Mouse (Mus musculus) midbrain, embryonic 16.5 days (tissue): ENCODE measurements around the gene Taar7d. TPM values are rescaled to one million over a fixed set of nuclear protein-coding genes. Genes with fewer than 3 reads are reported as not detected.
A peak's percentile ranks its signal among the peaks of the same experiment; 100 is the strongest.

Source experiments
- ATAC-seq: fragments of 200-750 bp; cut with Nextera tagmentation; 2 replicates; pipeline ENCODE4 v1.8.0; 2017; ENCODE audit warnings: moderate TSS enrichment
- H3K27ac ChIP-seq: fragments of 300-500 bp; sonication (generic); 2 replicates; pipeline ENCODE4 v1.5.1; 2014; ENCODE audit warnings: mild to moderate bottlenecking, low read length, mixed read lengths
- H3K27me3 ChIP-seq: fragments of 300-500 bp; sonication (generic); 2 replicates; pipeline ENCODE4 v1.6.1; 2014; ENCODE audit warnings: low read depth, low read length, mixed read lengths; ENCODE audit not compliant: control insufficient read depth, insufficient read depth
- H3K36me3 ChIP-seq: fragments of 300-500 bp; sonication (generic); 2 replicates; pipeline ENCODE4 v1.6.1; 2014; ENCODE audit warnings: mild to moderate bottlenecking, low read length, moderate library complexity, mixed read lengths; ENCODE audit not compliant: control insufficient read depth, insufficient read depth
- H3K4me1 ChIP-seq: fragments of 300-500 bp; sonication (generic); 2 replicates; pipeline ENCODE4 v1.6.1; 2014; ENCODE audit warnings: mild to moderate bottlenecking, low read length, mixed read lengths; ENCODE audit not compliant: control insufficient read depth, insufficient read depth
- H3K4me2 ChIP-seq: fragments of 300-500 bp; sonication (generic); 2 replicates; pipeline ENCODE4 v1.6.1; 2014; ENCODE audit warnings: mild to moderate bottlenecking, low read length, mixed read lengths
- H3K4me3 ChIP-seq: fragments of 300-500 bp; sonication (generic); 2 replicates; pipeline ENCODE4 v1.5.1; 2014; ENCODE audit warnings: low read depth, mild to moderate bottlenecking, low read length, moderate library complexity, mixed read lengths
- H3K9ac ChIP-seq: fragments of 300-500 bp; sonication (generic); 2 replicates; pipeline ENCODE4 v1.6.1; 2014; ENCODE audit warnings: low read depth, low read length, mixed read lengths
- H3K9me3 ChIP-seq: fragments of 300-500 bp; sonication (generic); replicated peaks from 2 replicates; pipeline ENCODE4 v1.6.1; 2014; ENCODE audit warnings: mild to moderate bottlenecking, low read length, mixed read lengths; ENCODE audit not compliant: control insufficient read depth, poor library complexity, severe bottlenecking
- whole genome bisulfite sequencing: fragments of 180-500 bp; shearing (Covaris S2); extraction: QIAGEN DNeasy Blood & Tissue Kit; methylation state at CpG from one replicate; pipeline ENCODE4 v1.1.7; 2014; 5-methylcytosine and 5-hydroxymethylcytosine counted together
- polyA plus RNA-seq: library from polyadenylated mRNA; unstranded; fragments of >200 nt; fragmentation: Nextera tagmentation; extraction: Ambion mirVana; gene quantifications from 2 replicates; pipeline ENCODE4 v1.2.1, GENCODE M21; 2015

The Taar7d gene
- polyA plus RNA-seq, result not detected in 2 replicates

DNA sequence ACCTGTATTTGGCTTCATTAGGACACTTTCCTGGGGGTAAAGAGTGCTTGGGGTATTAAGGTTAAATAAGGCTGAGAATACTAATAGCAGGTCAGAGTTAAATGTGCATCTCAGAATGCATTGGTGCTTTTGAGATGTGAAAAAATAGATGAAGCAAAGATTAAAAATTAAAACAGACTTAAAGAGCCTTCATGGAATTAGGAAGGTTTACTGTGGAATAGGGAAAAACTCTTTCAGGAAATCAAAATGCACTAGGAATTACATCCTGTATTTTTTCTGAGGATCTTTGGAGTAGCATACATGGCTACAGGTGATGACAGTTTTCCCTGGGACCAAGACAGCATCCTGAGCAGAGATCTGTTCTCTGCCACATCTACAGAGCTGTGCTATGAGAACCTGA lies at the start of gene Taar7d:
TSS of gene Taar7d (plus strand) at position 301 of the 400 bp plus-strand sequence.
- Histone ChIP-seq H3K4me3 (no peak within 1 kb of the TSS), H3K27ac (no peak within 1 kb of the TSS), H3K9ac (no peak within 1 kb of the TSS), H3K36me3 (no peaks in the 10 kb centered on the region), H3K9me3 (no peaks in the 10 kb centered on the region), H3K4me2 (no peak within 1 kb of the TSS), H3K4me1 (no peaks in the 10 kb centered on the region), H3K27me3 (no peaks in the 10 kb centered on the region)
- no peak for ATAC-seq

DNA sequence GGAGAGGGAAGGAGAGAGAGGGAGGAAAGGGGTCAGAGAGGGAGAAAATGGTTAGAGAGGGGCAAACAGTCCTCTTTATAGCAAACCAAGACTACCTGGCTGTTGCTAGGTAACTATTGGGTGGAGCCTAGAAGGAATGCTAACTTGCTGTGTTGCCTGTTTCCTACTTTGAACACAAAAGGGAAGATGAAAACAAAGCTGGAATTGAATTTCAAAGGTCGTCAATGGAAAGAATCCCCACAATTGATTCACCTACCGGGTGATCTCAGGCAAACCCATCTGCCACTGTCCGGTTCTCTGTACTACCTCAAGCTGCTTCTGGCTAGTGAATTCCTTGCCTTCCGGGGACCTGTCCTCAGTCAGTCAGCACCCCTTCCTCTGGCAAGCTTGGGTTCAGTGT lies 49.1 kb upstream of the Taar7d start:
- Histone ChIP-seq H3K36me3 (no peaks in the 10 kb centered on the region), H3K4me3 (no peak overlapping the region), H3K9me3 (no peaks in the 10 kb centered on the region), H3K27me3 (no peaks in the 10 kb centered on the region), H3K27ac (no peak overlapping the region), H3K9ac (no peak overlapping the region), H3K4me2 (no peak overlapping the region), H3K4me1 (0 out of 2 replicates have a peak, but pooled peaks cover 2% of the 10 kb centered on the region)
- 35% methylated on average over 4 of the region's 4 CpGs for WGBS
- no peak for ATAC-seq

DNA sequence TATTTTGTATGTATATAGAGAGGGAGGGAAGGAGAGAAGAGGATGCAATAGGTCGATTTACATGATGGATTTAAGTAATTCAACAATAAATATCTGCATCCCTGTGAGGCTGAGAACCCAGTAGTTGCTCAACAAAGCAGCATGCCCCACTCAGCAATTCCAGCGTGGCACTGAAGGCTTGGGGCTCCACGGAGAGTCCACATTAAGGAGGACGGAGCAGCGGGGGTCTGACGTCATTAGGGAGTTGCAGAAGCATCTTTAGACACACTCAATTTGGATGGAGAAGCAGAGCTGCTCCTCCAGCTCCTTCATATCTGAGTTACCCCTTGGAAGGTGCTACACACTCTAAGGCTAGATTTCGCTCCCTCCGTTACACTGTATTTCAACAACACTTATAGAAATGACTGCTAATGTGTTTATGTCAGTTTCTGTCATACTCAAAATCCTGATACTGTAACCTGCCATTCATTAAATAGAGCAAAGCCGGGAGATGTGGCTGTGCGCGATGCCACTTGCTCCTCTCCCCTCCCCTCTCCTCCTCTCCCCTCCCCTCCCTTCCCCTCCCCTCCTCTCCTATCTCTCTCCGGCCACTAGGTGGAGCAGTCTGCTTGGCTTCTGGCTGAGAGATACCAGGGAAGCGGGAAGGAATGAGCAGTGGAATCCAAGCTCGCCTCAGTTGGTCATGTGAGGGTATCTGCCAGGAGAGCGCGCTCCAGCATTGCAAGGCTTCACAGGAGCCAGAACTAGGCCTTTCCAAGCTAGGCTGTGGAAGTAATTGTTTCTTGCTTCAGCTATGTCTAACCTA lies 47.9 kb upstream of the Taar7d start:
- H3K4me2 ChIP-seq, result no peak overlapping the region
- H3K4me1 ChIP-seq, result 0 out of 2 replicates have a peak, but pooled peaks cover 2% of the 10 kb centered on the region
- H3K27me3 ChIP-seq, result no peaks in the 10 kb centered on the region
- no peaks in the 10 kb centered on the region for H3K9me3 ChIP-seq
- no peak overlapping the region for H3K9ac ChIP-seq
- no peaks in the 10 kb centered on the region for H3K36me3 ChIP-seq
- peak; percentile 82 for ATAC-seq
- no peak overlapping the region for H3K27ac ChIP-seq
- 45% methylated on average over 16 of the region's 16 CpGs for WGBS
- no peak overlapping the region for H3K4me3 ChIP-seq

DNA sequence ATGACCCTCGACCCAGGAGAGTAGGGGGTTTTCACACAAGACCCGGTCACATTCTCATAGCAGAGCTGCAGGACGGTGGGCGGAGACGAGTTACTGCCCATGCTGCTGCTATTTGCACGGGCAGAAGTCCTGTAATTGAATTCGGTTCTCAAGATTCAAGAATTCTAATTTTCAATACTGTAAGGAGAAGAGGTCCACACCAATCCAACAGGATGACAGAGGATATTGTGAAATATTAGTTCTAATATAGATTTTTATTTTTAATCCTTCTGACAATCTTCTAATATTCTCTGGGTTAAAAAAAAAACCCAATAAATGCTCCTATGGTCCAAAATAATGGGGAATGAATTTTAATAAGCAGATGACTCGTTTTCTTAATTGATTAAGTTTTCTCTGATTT lies 41.5 kb upstream of the Taar7d start, which contains the start of gene Taar6:
TSS of gene Taar6 (minus strand) at position 101 of the 400 bp plus-strand sequence.
- no peak within 1 kb of the TSS for H3K4me3 ChIP-seq
- H3K9me3 ChIP-seq, result no peaks in the 10 kb centered on the region; the same call in 1 of the 2 replicates
- H3K27me3 ChIP-seq, result no peaks in the 10 kb centered on the region
- H3K9ac ChIP-seq, result no peak within 1 kb of the TSS
- WGBS, result 78% methylated on average over 8 of the region's 8 CpGs
- no peak for ATAC-seq
- H3K4me1 ChIP-seq, result no peaks in the 10 kb centered on the region
- no peak within 1 kb of the TSS for H3K27ac ChIP-seq
- no peaks in the 10 kb centered on the region for H3K36me3 ChIP-seq
- H3K4me2 ChIP-seq, result no peak within 1 kb of the TSS

DNA sequence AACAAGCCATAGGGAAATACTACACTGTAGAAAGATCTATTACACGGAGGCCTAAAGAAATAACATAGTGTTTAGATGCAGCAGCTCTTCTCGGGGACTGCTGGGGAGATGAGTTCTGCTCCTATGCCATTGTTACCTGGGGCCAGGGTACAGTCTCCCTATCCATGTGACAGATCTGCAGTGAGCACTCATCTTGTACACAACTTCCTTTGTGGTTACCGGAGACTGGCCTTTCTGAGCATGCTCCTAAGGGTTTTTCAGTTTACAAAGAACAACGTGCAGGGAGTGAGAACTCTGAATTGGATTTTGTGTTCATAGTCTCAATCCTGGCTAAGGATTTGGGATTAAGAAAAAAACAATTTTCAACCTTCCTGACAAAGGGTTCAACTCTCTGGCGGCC lies 40.6 kb upstream of the Taar7d start:
- Histone ChIP-seq H3K4me1 (no peaks in the 10 kb centered on the region), H3K36me3 (no peaks in the 10 kb centered on the region), H3K27ac (no peak overlapping the region), H3K4me2 (no peak overlapping the region), H3K4me3 (no peak overlapping the region), H3K9me3 (no peaks in the 10 kb centered on the region; the same call in 1 of the 2 replicates), H3K27me3 (no peaks in the 10 kb centered on the region), H3K9ac (no peak overlapping the region)
- 76% methylated on average over 5 of the region's 5 CpGs for WGBS
- ATAC-seq, result no peak

DNA sequence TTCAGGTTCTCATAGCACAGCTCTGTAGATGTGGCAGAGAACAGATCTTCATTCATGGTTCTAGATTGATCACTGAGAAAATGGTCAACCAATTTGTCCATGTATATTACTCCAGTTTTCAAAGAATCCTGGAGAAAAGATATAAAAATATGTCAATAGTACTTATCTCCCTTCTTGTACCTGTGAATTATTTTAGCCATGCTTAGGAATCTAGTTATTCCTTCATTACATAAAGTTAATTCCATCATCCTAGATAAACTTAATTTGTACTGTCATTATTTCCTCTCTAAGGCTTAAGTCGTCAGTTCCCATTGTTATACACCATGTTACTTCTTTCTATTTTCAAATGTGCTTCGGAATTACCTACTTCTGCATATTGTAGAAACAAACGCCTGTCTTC lies 33.6 kb upstream of the Taar7d start, which contains the start of gene Taar7a:
TSS of gene Taar7a (minus strand) at position 101 of the 400 bp plus-strand sequence.
- H3K4me1 ChIP-seq, result no peaks in the 10 kb centered on the region
- 76% methylated on average over 3 of the region's 3 CpGs for whole genome bisulfite sequencing
- no peak within 1 kb of the TSS for H3K4me2 ChIP-seq
- H3K36me3 ChIP-seq, result no peaks in the 10 kb centered on the region
- H3K27ac ChIP-seq, result no peak within 1 kb of the TSS
- no peaks in the 10 kb centered on the region; the same call in 1 of the 2 replicates for H3K9me3 ChIP-seq
- no peaks in the 10 kb centered on the region for H3K27me3 ChIP-seq
- H3K4me3 ChIP-seq, result no peak within 1 kb of the TSS
- H3K9ac ChIP-seq, result no peak within 1 kb of the TSS
- no peak for ATAC-seq

DNA sequence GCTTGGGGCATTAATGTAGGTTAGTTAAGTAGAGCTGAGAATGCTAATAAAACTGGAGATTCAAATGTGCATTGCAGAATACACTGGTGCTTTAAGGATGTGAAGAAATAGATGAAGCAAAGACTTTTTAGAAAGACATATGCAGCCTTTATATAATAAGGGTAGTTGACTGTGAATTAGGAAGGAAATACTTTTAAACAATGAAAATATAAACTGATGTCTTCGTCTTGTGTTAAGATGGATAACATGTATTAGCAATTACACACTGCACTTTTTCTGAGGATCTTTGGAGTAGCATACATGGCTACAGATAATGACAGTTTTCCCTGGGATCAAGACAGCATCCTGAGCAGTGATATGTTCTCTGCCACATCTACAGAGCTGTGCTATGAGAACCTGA lies 27.4 kb upstream of the Taar7d start, which contains the start of gene Taar7b:
TSS of gene Taar7b (plus strand) at position 301 of the 400 bp plus-strand sequence.
- Histone ChIP-seq H3K4me1 (no peaks in the 10 kb centered on the region), H3K27ac (no peak within 1 kb of the TSS), H3K9me3 (no peaks in the 10 kb centered on the region), H3K4me3 (no peak within 1 kb of the TSS), H3K27me3 (no peaks in the 10 kb centered on the region), H3K36me3 (no peaks in the 10 kb centered on the region), H3K4me2 (no peak within 1 kb of the TSS), H3K9ac (no peak within 1 kb of the TSS)
- ATAC-seq, result no peak
- 91% methylated on average over 1 of the region's 1 CpGs for WGBS

DNA sequence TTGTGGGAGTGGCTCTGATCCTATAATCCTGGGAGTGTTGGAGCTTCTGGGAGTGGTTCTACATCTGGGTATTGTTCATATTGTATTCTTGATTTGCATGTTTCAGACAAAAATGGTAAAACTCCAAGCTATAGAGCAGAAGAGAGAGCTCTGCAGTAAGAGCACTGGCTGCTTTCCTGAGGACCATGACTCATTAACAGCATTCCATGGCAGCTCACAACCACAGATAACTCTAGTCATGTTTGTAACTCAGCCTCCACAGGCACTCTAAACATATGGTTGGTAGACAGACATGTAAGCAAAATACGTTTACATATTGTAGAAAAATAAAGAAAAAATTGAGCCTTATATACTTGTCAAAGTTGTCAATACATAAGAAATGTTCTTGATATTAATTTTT lies 20.6 kb upstream of the Taar7d start:
- Histone ChIP-seq H3K27ac (no peak overlapping the region), H3K36me3 (no peaks in the 10 kb centered on the region), H3K4me3 (no peak overlapping the region), H3K9ac (no peak overlapping the region), H3K27me3 (no peaks in the 10 kb centered on the region), H3K4me1 (no peaks in the 10 kb centered on the region), H3K9me3 (no peaks in the 10 kb centered on the region), H3K4me2 (no peak overlapping the region)
- 82% methylated on average over 1 of the region's 1 CpGs for WGBS
- ATAC-seq, result no peak

DNA sequence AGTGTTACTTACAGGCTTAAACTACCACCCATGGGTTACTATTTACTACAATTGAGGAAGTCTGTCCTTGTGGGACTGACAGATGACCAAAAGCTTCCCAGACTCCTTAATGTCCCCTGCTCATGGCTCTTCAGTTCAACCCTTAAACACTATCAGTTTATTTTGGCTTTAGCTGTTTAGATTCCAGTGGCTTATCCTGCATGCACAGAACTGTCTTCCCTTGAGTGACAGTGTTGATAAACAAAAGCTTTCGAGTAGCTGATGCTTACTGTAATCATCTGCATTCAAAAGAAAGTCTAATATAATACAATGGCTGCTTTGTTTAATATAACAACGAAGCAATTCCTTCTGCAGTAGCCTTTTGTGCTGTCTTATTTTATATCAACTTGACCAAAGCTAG lies 20.0 kb upstream of the Taar7d start:
- no peaks in the 10 kb centered on the region for H3K27me3 ChIP-seq
- WGBS, result 66% methylated on average over 2 of the region's 2 CpGs
- ATAC-seq, result no peak
- H3K27ac ChIP-seq, result no peak overlapping the region
- H3K4me2 ChIP-seq, result no peak overlapping the region
- H3K4me3 ChIP-seq, result no peak overlapping the region
- no peaks in the 10 kb centered on the region for H3K36me3 ChIP-seq
- no peaks in the 10 kb centered on the region for H3K9me3 ChIP-seq
- H3K4me1 ChIP-seq, result no peaks in the 10 kb centered on the region
- no peak overlapping the region for H3K9ac ChIP-seq
